Mouse (Mus musculus): Measurements from ENCODE around the gene Dhx30. TPM values are rescaled to one million over a fixed set of nuclear protein-coding genes. Genes with fewer than 3 reads are reported as not detected.
"Not testable (repeated sequence)": the region's sequence is repeated elsewhere in the genome, so short reads cannot be mapped to it uniquely, and the experiment has no call there.

Dhx30 gene
- 98.0 and 98.2 TPM in 2 replicates for polyA plus RNA-seq (2015; fragmentation: Nextera tagmentation; extraction: Ambion mirVana)

GRCm38 (mm10) chr9:110117779-110118139 lies at the start of gene Dhx30:
Gene Dhx30, minus strand, starts transcription at chr9:110117830.
- peak within 1 kb of the TSS; percentile 95 for H3K9ac ChIP-seq
- H3K4me3 ChIP-seq: peak within 1 kb of the TSS; percentile 93
- peak within 1 kb of the TSS; percentile 89 for H3K4me2 ChIP-seq
- H3K36me3 ChIP-seq: peaks cover 24% of the 10 kb centered on the region
- no peaks in the 10 kb centered on the region for H3K27me3 ChIP-seq (replicated peaks)
- H3K4me1 ChIP-seq: peaks cover 20% of the 10 kb centered on the region
- H3K27ac ChIP-seq (replicated peaks): peak within 1 kb of the TSS; percentile 98
- WGBS: under 1% methylated on average over 17 of the region's 17 CpGs
- no peak for ATAC-seq (ENCODE audit: extremely low read depth, insufficient number of reproducible peaks, low FRiP score, low TSS enrichment)
- no peaks in the 10 kb centered on the region for H3K9me3 ChIP-seq

GRCm38 (mm10) chr9:110163071-110163470 lies 45.4 kb upstream of the Dhx30 start:
- ATAC-seq (ENCODE audit: extremely low read depth, insufficient number of reproducible peaks, low FRiP score, low TSS enrichment): no peak
- Histone ChIP-seq H3K9ac (no peak overlapping the region), H3K36me3 (peaks cover 82% of the 10 kb centered on the region), H3K4me1 (no peaks in the 10 kb centered on the region), H3K4me2 (no peak overlapping the region), H3K27ac (replicated peaks) (no peak overlapping the region), H3K27me3 (replicated peaks) (no peaks in the 10 kb centered on the region), H3K4me3 (no peak overlapping the region), H3K9me3 (no peaks in the 10 kb centered on the region)
- WGBS: 88% methylated on average over 2 of the region's 2 CpGs

- no peaks in the 10 kb centered on the region for H3K27me3 ChIP-seq (replicated peaks)
- no peaks in the 10 kb centered on the region for H3K4me1 ChIP-seq
- 90% methylated on average over 5 of the region's 5 CpGs for WGBS
- H3K4me2 ChIP-seq: no peak overlapping the region
- no peaks in the 10 kb centered on the region for H3K9me3 ChIP-seq
- H3K27ac ChIP-seq (replicated peaks): no peak overlapping the region
- no peak overlapping the region for H3K4me3 ChIP-seq
- H3K36me3 ChIP-seq: peaks cover 82% of the 10 kb centered on the region
- no peak for ATAC-seq (ENCODE audit: extremely low read depth, insufficient number of reproducible peaks, low FRiP score, low TSS enrichment)
- no peak overlapping the region for H3K9ac ChIP-seq
These were observed 44.8 kb upstream of the Dhx30 start for GRCm38 (mm10) chr9:110162441-110162840.

- not testable (repeated sequence) for H3K9ac ChIP-seq; H3K9me3 ChIP-seq; H3K27me3 ChIP-seq (replicated peaks); H3K27ac ChIP-seq (replicated peaks); H3K4me3 ChIP-seq; H3K4me1 ChIP-seq; ATAC-seq (ENCODE audit: extremely low read depth, insufficient number of reproducible peaks, low FRiP score, low TSS enrichment); H3K4me2 ChIP-seq
- H3K36me3 ChIP-seq: peaks cover 83% of the 10 kb centered on the region
- WGBS: 90% methylated on average over 2 of the region's 2 CpGs
These were observed 42.9 kb upstream of the Dhx30 start for GRCm38 (mm10) chr9:110160486-110160885.

- Histone ChIP-seq H3K27ac (replicated peaks) (no peak overlapping the region), H3K4me2 (no peak overlapping the region), H3K27me3 (replicated peaks) (no peaks in the 10 kb centered on the region), H3K4me3 (no peak overlapping the region), H3K9me3 (no peaks in the 10 kb centered on the region), H3K36me3 (peaks cover 85% of the 10 kb centered on the region), H3K9ac (no peak overlapping the region), H3K4me1 (no peaks in the 10 kb centered on the region)
- 83% methylated on average over 1 of the region's 1 CpGs for WGBS
- no peak for ATAC-seq (ENCODE audit: extremely low read depth, insufficient number of reproducible peaks, low FRiP score, low TSS enrichment)
These were observed 41.4 kb upstream of the Dhx30 start for GRCm38 (mm10) chr9:110159036-110159435.

- no peak for ATAC-seq (ENCODE audit: extremely low read depth, insufficient number of reproducible peaks, low FRiP score, low TSS enrichment)
- Histone ChIP-seq H3K27ac (replicated peaks) (no peak overlapping the region), H3K27me3 (replicated peaks) (no peaks in the 10 kb centered on the region), H3K36me3 (peaks cover 90% of the 10 kb centered on the region), H3K9me3 (no peaks in the 10 kb centered on the region), H3K9ac (no peak overlapping the region), H3K4me1 (no peaks in the 10 kb centered on the region), H3K4me2 (no peak overlapping the region), H3K4me3 (no peak overlapping the region)
- WGBS: 70% methylated on average over 2 of the region's 2 CpGs
These were observed 31.0 kb upstream of the Dhx30 start for GRCm38 (mm10) chr9:110148598-110148997.

- Histone ChIP-seq H3K36me3 (peaks cover 85% of the 10 kb centered on the region), H3K27me3 (replicated peaks) (no peaks in the 10 kb centered on the region), H3K4me3 (no peak overlapping the region), H3K4me2 (no peak overlapping the region), H3K9ac (no peak overlapping the region), H3K4me1 (no peaks in the 10 kb centered on the region), H3K27ac (replicated peaks) (no peak overlapping the region), H3K9me3 (no peaks in the 10 kb centered on the region)
- WGBS: 93% methylated on average over 1 of the region's 1 CpGs
- ATAC-seq (ENCODE audit: extremely low read depth, insufficient number of reproducible peaks, low FRiP score, low TSS enrichment): no peak
These were observed 24.5 kb upstream of the Dhx30 start for GRCm38 (mm10) chr9:110142097-110142496.

GRCm38 (mm10) chr9:110139119-110139518 lies 21.5 kb upstream of the Dhx30 start:
- Histone ChIP-seq H3K9me3 (no peaks in the 10 kb centered on the region), H3K36me3 (peaks cover 90% of the 10 kb centered on the region), H3K9ac (no peak overlapping the region), H3K27me3 (replicated peaks) (no peaks in the 10 kb centered on the region), H3K4me2 (no peak overlapping the region), H3K27ac (replicated peaks) (0 out of 2 replicates have a peak overlapping the region, but pooled peaks have one; percentile 33), H3K4me3 (no peak overlapping the region), H3K4me1 (peaks cover 9% of the 10 kb centered on the region)
- no peak for ATAC-seq (ENCODE audit: extremely low read depth, insufficient number of reproducible peaks, low FRiP score, low TSS enrichment)
- WGBS: 51% methylated on average over 4 of the region's 4 CpGs

GRCm38 (mm10) chr9:110134176-110134575 lies 16.5 kb upstream of the Dhx30 start:
- 79% methylated on average over 5 of the region's 5 CpGs for WGBS
- Histone ChIP-seq H3K27me3 (replicated peaks) (no peaks in the 10 kb centered on the region), H3K36me3 (peaks cover 47% of the 10 kb centered on the region), H3K9me3 (no peaks in the 10 kb centered on the region), H3K4me3 (no peak overlapping the region), H3K27ac (replicated peaks) (no peak overlapping the region), H3K9ac (no peak overlapping the region), H3K4me2 (peak overlapping the region; percentile 84; the same call in 1 of the 2 replicates), H3K4me1 (peaks cover 33% of the 10 kb centered on the region)
- no peak for ATAC-seq (ENCODE audit: extremely low read depth, insufficient number of reproducible peaks, low FRiP score, low TSS enrichment)

GRCm38 (mm10) chr9:110132921-110133320 lies 15.3 kb upstream of the Dhx30 start:
- no peak overlapping the region for H3K27ac ChIP-seq (replicated peaks)
- peak overlapping the region; percentile 88 for H3K4me3 ChIP-seq
- H3K27me3 ChIP-seq (replicated peaks): no peaks in the 10 kb centered on the region
- H3K36me3 ChIP-seq: peaks cover 41% of the 10 kb centered on the region
- H3K4me1 ChIP-seq: peaks cover 33% of the 10 kb centered on the region
- peak overlapping the region; percentile 84 for H3K4me2 ChIP-seq
- 54% methylated on average over 6 of the region's 6 CpGs for WGBS
- peak overlapping the region; percentile 97 for H3K9ac ChIP-seq
- H3K9me3 ChIP-seq: no peaks in the 10 kb centered on the region
- no peak for ATAC-seq (ENCODE audit: extremely low read depth, insufficient number of reproducible peaks, low FRiP score, low TSS enrichment)

- peak; percentile 63 for ATAC-seq (ENCODE audit: extremely low read depth, insufficient number of reproducible peaks, low FRiP score, low TSS enrichment)
- 0% methylated on average over 37 of the region's 38 CpGs for WGBS
- Histone ChIP-seq H3K9ac (peak overlapping the region; percentile 97), H3K4me1 (peaks cover 33% of the 10 kb centered on the region), H3K4me3 (peak overlapping the region; percentile 88), H3K36me3 (peaks cover 35% of the 10 kb centered on the region), H3K27me3 (replicated peaks) (no peaks in the 10 kb centered on the region), H3K27ac (replicated peaks) (peak overlapping the region; percentile 91), H3K9me3 (no peaks in the 10 kb centered on the region), H3K4me2 (peak overlapping the region; percentile 84)
These were observed 14.6 kb upstream of the Dhx30 start for GRCm38 (mm10) chr9:110132201-110132605.

GRCm38 (mm10) chr9:110131525-110132197 lies 14.0 kb upstream of the Dhx30 start:
- H3K4me1 ChIP-seq: peaks cover 33% of the 10 kb centered on the region
- peak overlapping the region; percentile 88 for H3K4me3 ChIP-seq
- under 1% methylated on average over 64 of the region's 64 CpGs for WGBS
- H3K27ac ChIP-seq (replicated peaks): peak overlapping the region; percentile 91
- peak; percentile 95 for ATAC-seq (ENCODE audit: extremely low read depth, insufficient number of reproducible peaks, low FRiP score, low TSS enrichment)
- H3K4me2 ChIP-seq: peak overlapping the region; percentile 84
- peaks cover 30% of the 10 kb centered on the region for H3K36me3 ChIP-seq
- H3K27me3 ChIP-seq (replicated peaks): no peaks in the 10 kb centered on the region
- H3K9me3 ChIP-seq: no peaks in the 10 kb centered on the region
- H3K9ac ChIP-seq: peak overlapping the region; percentile 97
